Mouse (Mus musculus) frontal cortex, adult 2 months (tissue): Measurements from ENCODE around the gene Dnah1. TPM values are rescaled to one million over a fixed set of nuclear protein-coding genes. Genes with fewer than 3 reads are reported as not detected.

Source experiments
- DNase-seq, 2 experiments: peaks; one replicate each; pipeline ENCODE4 v3.0.0; 2022; ENCODE audit warnings: low spot score in 1 of 2; ENCODE audit errors: extremely low spot score in 1 of 2
- polyA plus RNA-seq: library from polyadenylated mRNA; depleted of rRNA; stranded (reverse); fragments of >200 nt; gene quantifications from 2 replicates; pipeline ENCODE4 v1.2.3, GENCODE M21; 2012; rRNA removed

Dnah1 gene
- polyA plus RNA-seq = 4.9 and 6.1 TPM in 2 replicates

DNA sequence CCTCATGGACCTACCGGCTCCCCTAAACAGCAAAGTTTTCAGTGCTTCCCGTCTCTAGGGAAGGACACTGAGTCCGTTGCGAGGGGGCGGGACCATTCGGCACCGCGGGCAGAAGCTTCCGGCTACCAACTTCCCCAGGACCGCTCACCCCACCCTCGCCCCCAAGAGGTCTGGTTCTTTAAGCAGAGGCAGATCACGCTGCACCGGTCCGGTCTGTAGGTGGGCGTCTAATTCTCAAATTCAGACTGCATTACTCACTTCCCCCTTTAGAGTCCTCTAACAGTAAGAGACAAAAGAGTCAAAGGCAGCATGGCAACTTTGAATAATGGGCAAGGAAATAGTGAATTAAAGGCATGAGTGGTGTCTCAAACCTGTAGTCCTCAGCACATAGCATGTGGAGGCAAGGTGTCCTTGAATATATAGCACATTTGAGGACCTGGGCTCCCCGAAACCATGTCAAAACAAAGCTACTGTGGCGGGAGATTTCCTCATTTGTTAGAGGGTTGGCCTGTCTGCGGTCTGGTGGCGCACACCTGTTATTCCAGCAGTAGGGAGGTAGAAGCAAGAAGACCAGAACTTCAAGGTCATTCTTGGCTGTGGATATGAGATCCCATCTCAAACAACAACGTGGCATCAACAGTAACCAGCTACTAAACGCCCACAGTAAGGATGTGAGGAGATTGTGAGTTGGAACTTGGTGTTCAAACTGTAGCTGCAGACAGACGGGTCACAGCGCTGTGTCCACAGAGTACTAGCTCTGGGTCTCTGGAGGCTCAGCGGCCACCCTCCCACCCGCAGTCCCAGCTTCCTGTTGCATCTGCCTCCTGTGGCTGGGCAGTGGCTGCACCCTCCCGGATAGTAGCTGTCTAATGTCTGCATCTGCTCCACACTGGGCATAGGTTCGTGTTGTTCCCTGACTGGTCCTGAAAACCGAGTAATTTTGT lies at the start of gene Dnah1:
Gene Dnah1 (minus strand): TSS at position 48 of the 944 bp plus-strand sequence.
- no peak for DNase-seq

DNA sequence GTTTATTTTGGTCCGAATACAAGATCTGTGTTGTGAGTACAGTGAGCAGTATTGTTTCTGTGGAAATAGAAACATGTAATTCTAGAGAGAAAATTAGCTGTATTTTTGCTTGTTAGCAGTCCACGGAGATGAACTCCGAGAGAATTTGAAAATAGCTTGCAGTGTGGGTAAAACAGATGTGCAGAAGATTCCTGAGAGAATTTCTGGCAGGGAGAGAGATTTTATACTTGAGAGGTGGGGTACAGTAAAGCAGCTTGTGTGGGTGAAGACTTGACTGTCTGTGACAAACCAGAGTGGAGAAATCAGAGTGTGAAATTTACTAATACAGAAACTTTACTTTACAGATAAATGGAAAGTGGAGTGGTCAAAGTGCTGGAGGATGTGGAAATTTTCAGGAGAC lies 45.7 kb upstream of the Dnah1 start:
- DNase-seq = no peak

DNA sequence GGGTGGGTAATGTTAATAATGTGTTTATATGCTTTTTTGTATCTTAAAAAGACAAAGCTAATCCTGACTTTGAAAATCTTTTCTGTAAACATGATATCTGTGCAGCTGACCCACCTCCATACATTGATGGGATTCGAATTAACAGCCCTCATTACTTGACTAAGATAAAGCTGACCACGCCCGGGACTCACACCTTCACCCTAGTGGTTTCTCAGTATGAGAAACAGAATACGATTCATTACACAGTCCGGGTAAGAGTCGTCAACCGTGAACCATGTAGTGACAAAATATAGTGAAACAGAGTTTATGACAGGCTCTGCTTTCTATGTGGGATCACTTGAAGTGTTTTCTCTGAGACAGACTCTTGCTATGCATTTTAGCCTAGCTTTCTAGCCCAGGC lies 44.3 kb upstream of the Dnah1 start:
- DNase-seq = no peak

DNA sequence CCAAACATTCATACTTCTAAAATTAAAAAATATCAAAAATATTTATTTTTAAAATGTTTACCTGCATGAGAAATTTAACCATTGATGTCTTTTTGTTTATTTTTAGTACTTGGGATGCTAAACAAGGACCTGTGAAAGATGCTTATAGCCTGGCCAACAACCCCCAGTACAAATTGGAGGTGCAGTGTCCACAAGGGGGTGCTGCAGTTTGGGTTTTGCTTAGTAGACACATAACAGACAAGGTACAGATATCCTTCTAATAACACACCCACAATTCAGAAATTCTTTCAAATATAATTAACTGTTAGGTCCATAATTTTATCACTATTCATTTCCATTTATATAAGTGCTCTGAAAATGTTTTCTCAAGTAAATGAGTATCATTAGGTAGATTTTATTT lies 41.7 kb upstream of the Dnah1 start:
- DNase-seq = peak in 1 of 2 experiments; percentile 83

DNA sequence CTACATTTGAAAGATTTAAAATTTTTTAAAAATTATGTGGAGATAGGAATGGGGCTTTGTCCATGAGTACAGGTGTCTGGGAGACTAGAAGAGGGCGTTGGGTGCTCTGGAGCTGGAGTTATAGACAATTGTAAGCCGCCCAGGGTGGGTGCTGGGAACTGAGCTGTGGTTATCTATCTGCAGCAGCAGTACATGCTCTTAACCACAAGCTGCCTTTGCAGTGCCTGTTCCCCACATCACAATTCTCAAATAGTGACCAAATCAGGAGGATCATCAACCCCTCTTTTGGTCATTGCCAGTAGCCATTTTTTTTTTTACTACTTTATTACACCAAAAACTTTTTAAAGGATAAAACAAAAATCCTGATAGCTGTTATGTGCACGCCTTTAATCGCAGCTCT lies 40.9 kb upstream of the Dnah1 start:
- no peak for DNase-seq

DNA sequence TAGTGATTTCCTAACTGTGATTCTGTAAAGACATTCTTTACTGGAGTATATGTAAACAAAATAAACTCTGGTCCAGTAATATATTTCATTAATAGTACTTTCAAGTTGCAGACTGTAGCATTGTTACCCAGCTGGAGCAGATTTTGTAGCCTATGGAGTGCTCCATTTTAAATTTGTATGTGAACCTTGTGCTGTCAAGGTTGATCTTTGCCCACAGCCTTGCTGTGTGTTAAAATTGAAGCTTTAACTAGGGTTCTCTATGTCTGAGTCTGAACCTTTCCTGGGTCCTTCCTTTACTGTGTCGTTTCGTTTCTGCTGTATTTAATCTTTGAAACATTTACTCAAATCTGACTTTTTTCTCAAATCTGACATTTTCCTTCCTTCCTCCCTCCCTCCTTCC lies 38.5 kb upstream of the Dnah1 start:
- DNase-seq = no peak

DNA sequence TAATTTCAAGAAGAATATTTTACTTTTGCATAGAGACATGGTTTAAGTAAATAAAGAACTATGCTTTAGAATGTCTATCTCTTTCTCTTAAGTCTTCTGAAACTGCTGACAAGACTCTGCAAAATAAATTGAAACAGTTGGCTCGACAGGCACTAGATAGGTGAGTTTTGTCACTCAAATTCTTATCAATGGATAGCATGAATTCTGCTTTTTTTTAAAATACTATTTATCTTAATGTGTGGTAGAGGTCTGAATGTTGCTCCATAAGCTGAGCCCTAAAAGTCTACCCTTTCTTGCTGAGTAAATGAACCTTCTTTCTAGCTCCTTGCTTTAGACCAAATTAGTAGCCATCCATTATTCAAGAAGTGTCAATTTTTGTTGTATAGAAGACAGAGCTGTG lies 21.7 kb upstream of the Dnah1 start:
- DNase-seq = no peak

DNA sequence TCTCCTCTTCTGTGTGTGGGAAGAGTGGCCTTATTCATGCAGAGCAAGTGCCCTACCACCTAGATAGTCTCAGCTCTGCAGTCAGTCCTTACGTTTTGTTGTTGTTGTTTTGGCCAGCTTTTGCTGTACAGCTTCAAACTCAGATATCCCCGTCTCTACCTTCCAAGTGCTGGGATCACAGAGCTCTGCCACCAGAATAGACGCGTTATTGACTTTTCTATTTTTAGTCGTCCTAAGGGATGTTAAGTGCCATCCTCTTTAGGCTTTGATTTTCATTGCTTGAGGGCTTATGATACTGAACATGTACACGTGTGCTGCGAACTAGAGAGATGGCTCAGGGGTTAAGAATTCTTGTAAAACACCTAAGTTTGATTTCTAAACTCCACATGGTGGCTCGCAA lies 19.5 kb upstream of the Dnah1 start:
- DNase-seq = no peak

DNA sequence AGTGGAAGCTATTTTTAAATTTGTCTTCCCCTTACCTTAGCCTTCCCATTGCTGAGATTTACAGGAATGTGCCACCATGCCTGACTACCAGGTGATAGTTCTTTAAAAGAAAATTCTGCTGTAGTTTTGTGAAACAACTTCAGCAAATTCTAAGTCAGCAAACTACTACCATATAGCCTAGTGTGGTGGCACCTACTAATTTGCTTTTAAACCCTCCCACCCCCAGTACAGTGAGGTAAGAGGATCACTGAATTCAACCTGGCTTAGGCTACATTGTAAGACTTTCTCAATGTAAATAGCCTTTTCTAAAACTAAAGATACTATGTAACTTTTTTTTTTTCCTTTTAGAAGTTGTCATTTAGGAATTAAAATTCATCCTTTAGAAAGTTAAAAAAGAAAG lies 14.3 kb upstream of the Dnah1 start:
- no peak for DNase-seq

DNA sequence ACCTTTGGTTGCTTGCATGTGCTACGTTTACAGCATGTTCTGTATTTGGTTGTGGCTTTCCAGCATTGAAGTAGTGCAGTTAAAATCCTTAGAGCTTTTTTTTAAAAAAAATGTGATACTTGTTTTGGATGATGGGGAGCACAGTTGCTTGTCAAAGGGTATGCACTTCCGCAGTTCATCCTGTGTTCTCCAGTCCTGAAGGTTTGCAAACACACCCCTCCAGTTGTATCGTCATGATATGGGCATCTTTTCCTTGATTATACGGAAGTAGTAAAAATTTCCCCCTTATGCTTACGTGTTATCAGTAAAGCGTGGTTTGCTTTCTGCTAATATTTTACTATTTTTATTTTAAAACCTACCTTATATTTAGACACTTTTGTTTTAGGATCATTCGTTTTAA lies 13.7 kb upstream of the Dnah1 start:
- DNase-seq = no peak

DNA sequence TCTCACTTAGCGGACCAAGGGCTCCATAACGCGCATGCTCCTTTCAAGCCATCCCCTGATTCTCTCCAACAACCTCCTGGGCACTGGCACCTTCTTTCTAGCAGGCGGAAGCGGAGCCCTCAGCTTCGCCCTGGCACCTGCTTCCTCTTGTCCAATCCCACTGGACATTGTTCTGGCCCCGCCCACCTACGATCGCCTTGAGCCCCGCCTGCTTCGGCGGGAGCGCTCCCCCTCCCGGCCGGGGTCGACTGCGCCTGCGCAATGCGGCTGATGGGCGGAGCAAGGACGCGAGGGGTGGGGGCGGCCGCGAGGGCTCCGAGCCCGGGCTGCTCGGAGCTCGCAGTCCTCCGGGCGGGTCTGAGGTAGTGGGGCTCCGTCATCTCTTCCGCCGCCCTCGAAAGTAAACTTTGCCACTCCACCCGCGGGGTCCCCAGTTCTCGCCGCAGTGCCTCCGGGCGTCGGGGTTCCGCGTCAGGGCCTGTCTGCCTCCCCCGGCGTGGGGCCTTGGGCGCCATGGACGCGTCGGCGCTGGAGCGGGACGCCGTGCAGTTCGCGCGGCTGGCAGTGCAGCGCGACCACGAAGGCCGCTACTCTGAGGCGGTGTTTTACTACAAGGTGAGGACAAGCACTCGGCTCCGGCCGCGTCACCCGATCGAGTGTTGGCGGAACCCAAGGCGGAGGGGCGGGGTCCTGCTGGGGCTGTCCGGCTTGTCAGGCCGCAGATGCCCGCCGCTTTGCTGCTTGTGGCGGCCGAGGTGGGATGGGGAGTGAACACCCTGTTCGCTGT lies 12.9 kb upstream of the Dnah1 start, which contains the start of gene Capn7:
Gene Capn7 (plus strand): TSS at position 270 of the 787 bp plus-strand sequence.
- DNase-seq = peak; percentile 94 to 98

DNA sequence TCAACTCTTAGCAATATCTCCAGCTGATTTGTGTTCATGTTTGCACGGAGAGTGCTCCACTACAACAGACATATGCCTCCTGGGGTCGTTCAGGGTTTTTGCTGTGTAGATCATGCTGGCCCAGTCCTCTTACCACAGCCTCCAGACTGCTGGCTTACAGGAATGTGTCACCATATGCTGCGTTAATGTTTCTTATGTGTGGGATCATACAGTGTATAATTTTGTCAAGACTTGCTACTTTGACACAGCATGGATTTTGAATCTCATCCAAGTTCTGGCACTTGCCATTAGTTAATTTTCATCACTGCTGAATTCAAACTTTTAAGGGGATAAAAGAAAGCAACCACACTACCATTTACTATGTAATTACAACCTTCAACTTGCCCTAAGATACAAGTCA lies 12.1 kb upstream of the Dnah1 start:
- peak in 1 of 2 experiments; percentile 25 for DNase-seq

DNA sequence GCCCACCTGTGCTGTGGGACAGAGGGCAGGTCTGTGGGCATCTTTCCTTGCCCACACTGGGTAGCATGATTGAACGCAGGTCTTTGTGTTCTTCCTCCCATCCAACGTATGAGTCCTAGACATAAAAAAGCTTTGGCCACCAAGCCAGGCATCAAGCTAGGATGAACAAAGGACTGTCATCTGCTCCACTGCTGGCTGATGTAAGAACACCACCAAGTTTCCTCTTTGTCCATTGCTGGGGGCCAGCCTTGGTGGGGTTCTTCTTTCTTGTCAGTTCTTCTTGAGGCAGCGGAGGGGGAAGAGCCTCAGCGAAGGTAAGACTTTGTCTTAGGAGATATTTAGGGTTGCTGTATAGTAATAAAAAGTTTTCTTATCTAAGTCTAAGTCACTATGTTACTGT lies 7.3 kb upstream of the Dnah1 start:
- DNase-seq = no peak

DNA sequence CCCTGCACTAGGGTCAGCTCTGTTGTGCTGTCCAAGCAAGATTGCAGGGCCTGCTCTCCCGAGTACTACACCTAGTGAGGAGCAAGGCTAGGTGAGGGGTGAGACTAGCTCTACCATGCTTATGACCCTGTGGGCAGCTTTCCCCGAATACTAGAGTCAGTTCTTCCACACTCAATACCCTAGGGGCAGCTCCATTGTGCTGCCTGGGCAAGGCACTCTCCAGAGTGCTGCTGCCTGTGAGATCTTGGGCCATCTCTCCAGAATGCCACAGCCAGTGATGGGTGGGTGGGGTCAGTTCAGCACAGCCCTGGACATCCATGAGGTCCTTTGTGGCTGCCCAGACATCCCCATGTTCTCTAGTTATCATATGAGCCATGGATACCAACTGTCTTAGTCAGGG lies 6.0 kb upstream of the Dnah1 start:
- DNase-seq = no peak

DNA sequence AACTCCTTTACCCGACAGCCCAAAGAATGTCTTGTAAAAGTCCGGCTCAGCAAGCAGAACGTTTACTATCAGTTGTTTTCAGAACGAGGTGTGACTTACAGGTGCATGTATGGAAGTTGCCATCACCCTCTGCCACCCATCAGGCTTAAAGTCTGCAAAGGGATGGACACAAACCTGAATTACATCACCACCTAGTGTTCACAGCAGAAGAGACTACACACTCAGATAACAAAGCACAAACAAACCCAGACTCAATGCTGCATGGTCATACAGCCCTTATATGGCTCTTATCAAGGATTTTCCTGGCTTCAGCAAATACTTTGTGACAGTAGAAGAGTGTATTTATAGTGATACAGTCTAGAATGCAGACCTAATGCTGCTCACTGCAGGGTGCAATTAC lies 4.0 kb upstream of the Dnah1 start:
- DNase-seq = no peak

DNA sequence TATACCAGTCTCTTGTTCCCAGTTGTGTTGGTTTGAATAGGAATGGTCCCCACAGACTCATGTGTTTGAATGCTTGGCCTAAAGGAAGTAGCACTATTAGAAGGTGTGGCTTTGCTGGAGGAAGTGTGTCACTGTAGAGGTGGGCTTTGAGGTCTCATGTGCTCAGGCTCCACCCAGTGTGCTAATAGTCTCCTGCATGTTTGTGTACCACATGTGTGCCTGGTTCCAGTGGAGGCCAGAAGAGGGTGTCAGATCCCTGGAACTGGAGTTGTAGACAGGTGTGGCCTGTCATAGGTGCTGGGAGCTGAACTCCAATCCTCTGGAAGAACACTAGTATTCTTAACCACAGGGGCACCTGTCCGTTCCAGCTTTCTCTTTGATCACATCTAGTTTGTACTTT lies 3.5 kb upstream of the Dnah1 start:
- DNase-seq = no peak

DNA sequence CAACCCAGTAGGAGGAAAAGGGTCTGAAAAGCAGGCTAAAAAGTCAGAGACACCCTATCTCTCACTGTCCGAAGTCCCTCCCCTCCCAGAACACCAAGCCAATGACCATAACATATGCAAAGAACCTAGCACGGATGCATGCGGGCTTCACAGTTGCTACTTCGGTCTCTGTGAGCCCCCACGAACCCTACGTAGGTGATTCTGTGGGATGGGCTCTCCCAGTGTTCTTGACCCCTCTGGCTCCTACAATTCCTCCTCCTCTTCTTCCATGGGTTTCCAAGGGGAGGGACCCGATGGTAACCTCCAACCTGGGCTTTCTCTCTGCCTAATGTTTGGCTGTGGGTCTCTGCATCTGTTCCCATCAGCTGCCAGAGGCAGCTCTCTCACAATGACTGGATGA lies 3.1 kb upstream of the Dnah1 start:
- DNase-seq = no peak

DNA sequence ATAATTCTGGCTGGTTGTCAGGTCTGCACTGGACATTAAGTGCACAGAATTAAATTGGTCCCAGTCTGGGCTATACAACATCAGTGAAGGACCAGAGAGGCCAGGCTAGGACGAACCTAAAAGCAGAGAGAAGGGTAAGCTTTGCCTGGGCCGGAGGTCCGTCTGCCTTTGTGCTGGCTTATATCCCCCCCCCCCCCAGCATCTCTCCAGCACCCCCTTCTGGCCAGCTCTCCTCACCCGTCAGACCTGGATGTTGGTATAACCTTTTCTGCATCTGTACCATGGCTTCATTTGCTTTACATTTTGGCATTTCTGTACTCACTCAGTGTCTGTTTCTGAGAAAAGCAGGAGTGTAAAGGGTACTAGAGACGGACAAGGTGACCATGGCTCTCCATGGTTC lies 1.9 kb upstream of the Dnah1 start:
- no peak for DNase-seq

DNA sequence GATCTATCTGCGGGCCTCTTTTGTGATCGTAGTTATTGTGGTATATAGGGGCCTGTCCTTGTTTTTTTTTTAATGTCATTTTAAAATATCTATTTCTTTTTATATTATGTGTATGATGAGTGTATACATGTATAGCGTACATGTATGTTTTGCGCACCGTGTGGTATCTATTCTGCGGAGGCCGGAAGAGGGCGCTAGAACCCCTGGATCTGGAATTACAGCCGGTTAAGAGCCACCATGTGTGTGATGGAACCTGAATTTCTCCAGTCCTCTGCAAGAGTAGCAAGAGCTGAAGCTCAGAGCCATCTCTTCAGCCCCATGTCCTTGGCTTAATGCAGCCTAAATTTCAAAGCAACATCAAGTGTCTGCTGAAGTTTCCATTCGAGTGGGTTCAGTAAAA lies 1.2 kb upstream of the Dnah1 start:
- DNase-seq = no peak

DNA sequence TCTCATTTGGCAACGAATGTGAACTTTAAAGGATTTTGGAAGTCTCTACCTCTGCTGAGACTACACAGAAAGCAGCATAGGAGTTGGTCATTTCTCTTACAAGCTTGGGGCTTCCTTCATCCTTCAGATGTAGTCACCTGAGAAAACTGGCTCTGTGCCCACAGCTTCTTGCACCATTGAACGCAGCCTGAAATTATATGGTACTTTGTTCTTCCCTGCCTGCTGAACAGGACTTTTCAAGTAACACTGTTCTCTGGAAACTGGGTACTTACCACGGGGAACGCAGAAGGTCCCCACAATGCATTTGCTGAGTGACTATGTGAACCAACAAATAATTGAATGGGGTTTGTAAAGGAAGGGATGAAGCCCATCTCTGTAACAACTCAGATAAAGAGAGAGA lies 507 bp downstream of the Dnah1 start:
- DNase-seq = no peak

DNA sequence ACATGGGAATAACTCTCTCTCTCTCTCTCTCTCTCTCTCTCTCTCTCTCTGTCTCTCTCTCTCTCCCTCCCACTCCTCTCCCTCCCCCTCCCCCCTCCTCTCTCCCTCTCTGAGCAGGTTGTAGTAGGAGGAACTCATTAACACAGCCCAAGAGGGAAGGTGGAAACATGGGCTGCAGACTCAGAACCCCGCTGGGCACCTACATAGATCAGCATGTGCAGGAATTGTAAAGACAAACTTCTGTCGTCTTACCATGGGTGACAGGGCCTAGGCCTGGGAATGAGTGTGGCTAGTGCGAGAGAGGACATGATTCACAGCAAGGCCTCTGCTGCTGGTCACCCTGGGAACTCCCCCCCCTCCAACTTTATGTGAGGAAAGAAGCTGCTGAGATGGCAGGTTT lies 1.5 kb downstream of the Dnah1 start:
- DNase-seq = no peak

DNA sequence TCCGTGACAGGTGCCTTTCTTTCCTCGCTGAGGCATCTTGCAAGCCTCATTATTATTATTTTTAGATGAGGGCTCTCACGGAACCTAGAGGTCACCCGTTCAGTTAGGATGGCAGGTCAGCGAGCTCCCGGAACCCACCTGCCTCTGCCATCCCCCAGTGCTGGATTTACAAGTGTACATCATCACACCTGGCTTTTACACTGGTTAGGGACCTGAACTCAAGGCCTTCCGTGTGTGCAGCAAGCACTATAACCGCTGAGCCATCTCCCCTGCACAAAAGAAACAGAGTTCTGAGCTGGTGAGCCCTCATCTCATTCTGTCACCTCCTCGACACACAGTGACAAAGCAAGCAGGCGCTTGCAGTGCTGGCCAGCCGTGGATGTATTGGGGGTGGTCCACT lies 2.5 kb downstream of the Dnah1 start:
- DNase-seq = no peak
